Mouse (Mus musculus): ENCODE measurements around the gene Rab7b.

DNA sequence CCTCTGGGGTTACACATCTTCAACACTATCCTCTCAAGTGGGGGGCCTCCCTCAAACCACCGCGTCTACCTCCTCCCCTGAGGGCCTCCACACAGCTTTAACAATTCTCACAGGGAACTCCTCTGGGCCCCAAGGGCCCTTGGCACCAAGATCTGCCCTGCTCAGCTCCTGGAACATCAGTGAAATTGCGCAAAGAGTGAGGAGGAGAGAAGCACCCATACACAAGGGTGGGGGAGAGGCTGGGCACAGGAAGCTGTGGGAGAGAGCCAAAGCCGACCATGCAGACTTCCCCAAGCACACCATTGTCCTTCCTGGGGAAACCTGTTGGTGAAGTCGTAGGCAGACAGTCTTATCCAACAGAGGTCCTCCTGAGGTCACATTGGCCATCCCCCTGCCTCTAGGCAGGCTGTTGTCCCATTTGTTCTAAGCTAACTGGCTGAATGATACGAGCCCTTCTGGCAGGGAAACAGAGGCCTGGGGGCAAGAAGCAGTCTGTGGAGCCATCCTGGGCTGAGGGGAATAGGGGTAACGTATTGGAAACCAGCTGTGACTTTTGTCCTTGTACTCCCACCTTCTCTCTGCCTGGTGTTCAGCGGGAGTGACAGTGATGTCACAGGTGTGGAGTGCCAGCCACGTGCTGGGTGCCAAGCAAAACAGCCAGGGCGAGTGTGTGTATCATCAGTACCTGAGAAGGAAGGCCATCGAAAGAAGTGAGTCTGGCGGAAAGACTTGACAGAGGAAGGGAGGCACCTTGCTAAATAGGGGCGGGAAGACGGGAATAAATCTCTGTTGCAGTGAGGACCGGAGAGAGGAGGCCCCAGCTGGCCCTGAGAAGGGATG is 61.4 kb downstream of the Rab7b start:
- TF ChIP-seq CTCF (IDR thresholded peaks at IDR 0.05; ENCODE audit: low read depth), result no peak
- TF ChIP-seq EP300 (IDR thresholded peaks at IDR 0.05; ENCODE audit: low read depth), result no peak

Measured in liver, postnatal 0 days (tissue).